Mouse (Mus musculus): ENCODE measurements around the gene Ap1m1. TPM values are rescaled to one million over a fixed set of nuclear protein-coding genes. Genes with fewer than 3 reads are reported as not detected.

Gene Ap1m1
- polyA plus RNA-seq, 1 experiment from 2014 or later = 54.0 TPM

GRCm38 (mm10) chr8:72267106-72267505, 27.3 kb downstream of the Ap1m1 start:
- Histone ChIP-seq H3K4me3 (ENCODE audit: low read depth, low read length) (no peak overlapping the region), H3K4me2 (replicated peaks; ENCODE audit: low read depth) (no peak overlapping the region), H3K9me3 (ENCODE audit: control insufficient read depth) (no peaks in the 10 kb centered on the region), H3K36me3 (ENCODE audit: control insufficient read depth, insufficient read depth) (no peaks in the 10 kb centered on the region), H3K27me3 (replicated peaks; ENCODE audit: control insufficient read depth, insufficient read depth, low read length) (no peaks in the 10 kb centered on the region), H3K9ac (ENCODE audit: low read depth, low read length) (no peak overlapping the region), H3K27ac (ENCODE audit: low read depth, low read length) (no peak overlapping the region), H3K4me1 (replicated peaks; ENCODE audit: control insufficient read depth, insufficient read depth, low read length) (no peaks in the 10 kb centered on the region)
- 98% methylated on average over 8 of the region's 8 CpGs for WGBS
- ATAC-seq = no peak
- no peak for TF ChIP-seq CTCF (IDR thresholded peaks at IDR 0.05; ENCODE audit: low read depth)

- WGBS = 73% methylated on average over 15 of the region's 15 CpGs
These were observed 28.5 kb downstream of the Ap1m1 start for GRCm38 (mm10) chr8:72268356-72268755.

GRCm38 (mm10) chr8:72270606-72271005, 30.8 kb downstream of the Ap1m1 start:
- no peak overlapping the region for H3K9ac ChIP-seq (ENCODE audit: low read depth, low read length)
- H3K4me1 ChIP-seq (replicated peaks; ENCODE audit: control insufficient read depth, insufficient read depth, low read length) = no peaks in the 10 kb centered on the region
- H3K27ac ChIP-seq (ENCODE audit: low read depth, low read length) = no peak overlapping the region
- no peak for TF ChIP-seq CTCF (IDR thresholded peaks at IDR 0.05; ENCODE audit: low read depth)
- H3K4me2 ChIP-seq (replicated peaks; ENCODE audit: low read depth) = no peak overlapping the region
- H3K9me3 ChIP-seq (ENCODE audit: control insufficient read depth) = no peaks in the 10 kb centered on the region
- ATAC-seq = no peak
- H3K36me3 ChIP-seq (ENCODE audit: control insufficient read depth, insufficient read depth) = no peaks in the 10 kb centered on the region
- H3K27me3 ChIP-seq (replicated peaks; ENCODE audit: control insufficient read depth, insufficient read depth, low read length) = no peaks in the 10 kb centered on the region
- 91% methylated on average over 12 of the region's 12 CpGs for WGBS
- H3K4me3 ChIP-seq (ENCODE audit: low read depth, low read length) = no peak overlapping the region

More at GRCm38 (mm10) chr8:72268356-72268755, 28.5 kb downstream of the Ap1m1 start:
- Histone ChIP-seq H3K27me3 (replicated peaks; ENCODE audit: control insufficient read depth, insufficient read depth, low read length) (no peaks in the 10 kb centered on the region), H3K4me3 (ENCODE audit: low read depth, low read length) (no peak overlapping the region), H3K4me2 (replicated peaks; ENCODE audit: low read depth) (no peak overlapping the region), H3K9me3 (ENCODE audit: control insufficient read depth) (no peaks in the 10 kb centered on the region), H3K27ac (ENCODE audit: low read depth, low read length) (peak overlapping the region; percentile 58; the same call in 1 of the 2 replicates), H3K9ac (ENCODE audit: low read depth, low read length) (no peak overlapping the region), H3K36me3 (ENCODE audit: control insufficient read depth, insufficient read depth) (no peaks in the 10 kb centered on the region), H3K4me1 (replicated peaks; ENCODE audit: control insufficient read depth, insufficient read depth, low read length) (no peaks in the 10 kb centered on the region)
- no peak for TF ChIP-seq CTCF (IDR thresholded peaks at IDR 0.05; ENCODE audit: low read depth)
- ATAC-seq = no peak

- WGBS = 59% methylated on average over 11 of the region's 11 CpGs
- ATAC-seq = no peak
- H3K27me3 ChIP-seq (replicated peaks; ENCODE audit: control insufficient read depth, insufficient read depth, low read length) = no peaks in the 10 kb centered on the region
- H3K4me2 ChIP-seq (replicated peaks; ENCODE audit: low read depth) = no peak overlapping the region
- no peaks in the 10 kb centered on the region for H3K36me3 ChIP-seq (ENCODE audit: control insufficient read depth, insufficient read depth)
- no peak overlapping the region for H3K9ac ChIP-seq (ENCODE audit: low read depth, low read length)
- H3K27ac ChIP-seq (ENCODE audit: low read depth, low read length) = no peak overlapping the region
- no peak for TF ChIP-seq CTCF (IDR thresholded peaks at IDR 0.05; ENCODE audit: low read depth)
- H3K9me3 ChIP-seq (ENCODE audit: control insufficient read depth) = no peaks in the 10 kb centered on the region
- H3K4me3 ChIP-seq (ENCODE audit: low read depth, low read length) = no peak overlapping the region
- H3K4me1 ChIP-seq (replicated peaks; ENCODE audit: control insufficient read depth, insufficient read depth, low read length) = no peaks in the 10 kb centered on the region
These were observed 31.3 kb downstream of the Ap1m1 start for GRCm38 (mm10) chr8:72271051-72271660.

- Histone ChIP-seq H3K36me3 (ENCODE audit: control insufficient read depth, insufficient read depth) (no peaks in the 10 kb centered on the region), H3K9me3 (ENCODE audit: control insufficient read depth) (no peaks in the 10 kb centered on the region), H3K4me3 (ENCODE audit: low read depth, low read length) (no peak overlapping the region), H3K27ac (ENCODE audit: low read depth, low read length) (no peak overlapping the region), H3K9ac (ENCODE audit: low read depth, low read length) (no peak overlapping the region), H3K4me1 (replicated peaks; ENCODE audit: control insufficient read depth, insufficient read depth, low read length) (no peaks in the 10 kb centered on the region), H3K27me3 (replicated peaks; ENCODE audit: control insufficient read depth, insufficient read depth, low read length) (no peaks in the 10 kb centered on the region), H3K4me2 (replicated peaks; ENCODE audit: low read depth) (no peak overlapping the region)
- TF ChIP-seq CTCF (IDR thresholded peaks at IDR 0.05; ENCODE audit: low read depth) = no peak
- ATAC-seq = no peak
- WGBS = 64% methylated on average over 3 of the region's 3 CpGs
These were observed 31.9 kb downstream of the Ap1m1 start for GRCm38 (mm10) chr8:72271691-72272090.

- no peak overlapping the region for H3K27ac ChIP-seq (ENCODE audit: low read depth, low read length)
- no peak overlapping the region for H3K4me3 ChIP-seq (ENCODE audit: low read depth, low read length)
- H3K36me3 ChIP-seq (ENCODE audit: control insufficient read depth, insufficient read depth) = no peaks in the 10 kb centered on the region
- no peaks in the 10 kb centered on the region for H3K4me1 ChIP-seq (replicated peaks; ENCODE audit: control insufficient read depth, insufficient read depth, low read length)
- TF ChIP-seq CTCF (IDR thresholded peaks at IDR 0.05; ENCODE audit: low read depth) = peak; percentile 79
- WGBS = 15% methylated on average over 3 of the region's 3 CpGs
- no peaks in the 10 kb centered on the region for H3K9me3 ChIP-seq (ENCODE audit: control insufficient read depth)
- H3K27me3 ChIP-seq (replicated peaks; ENCODE audit: control insufficient read depth, insufficient read depth, low read length) = no peaks in the 10 kb centered on the region
- H3K9ac ChIP-seq (ENCODE audit: low read depth, low read length) = no peak overlapping the region
- H3K4me2 ChIP-seq (replicated peaks; ENCODE audit: low read depth) = no peak overlapping the region
- peak; percentile 45; the same call in 1 of the 2 replicates for ATAC-seq
These were observed 32.5 kb downstream of the Ap1m1 start for GRCm38 (mm10) chr8:72272361-72272760.

Measured in intestine, postnatal 0 days (tissue).